Mouse (Mus musculus): Measurements from ENCODE around the gene Creb1. TPM values are rescaled to one million over a fixed set of nuclear protein-coding genes. Genes with fewer than 3 reads are reported as not detected.
"Not testable (repeated sequence)": the region's sequence is repeated elsewhere in the genome, so short reads cannot be mapped to it uniquely, and the experiment has no call there.

Creb1 gene
- total RNA-seq, 2 experiments from 2014 or later, result 19.5 to 25.3 TPM

DNA sequence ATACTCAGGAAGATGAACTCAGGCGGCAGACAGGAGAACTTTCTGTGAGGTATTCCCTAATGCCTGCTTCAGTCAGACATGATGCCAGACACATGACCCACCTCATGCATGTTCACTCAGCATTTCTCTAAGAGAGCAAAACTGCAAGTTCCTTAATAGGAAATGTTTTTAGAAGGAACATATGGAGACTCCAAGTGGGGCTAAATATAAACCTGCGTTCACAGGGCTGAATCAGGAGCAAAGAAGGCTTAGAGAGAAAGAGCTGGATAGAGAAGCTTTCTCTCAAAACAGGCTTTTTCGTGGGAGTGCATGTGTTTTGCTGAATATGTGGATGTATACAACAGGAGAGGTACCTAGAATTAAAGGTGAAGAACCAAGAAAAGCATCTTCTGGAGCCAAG lies 100.8 kb downstream of the Creb1 start:
- no peak for TF ChIP-seq CTCF (IDR thresholded peaks at IDR 0.05)
- intact Hi-C loops (cut with DNase I), result no loop called here
- Histone ChIP-seq H3K4me3 (no peak overlapping the region), H3K27ac (no peak overlapping the region)
- no peak for DNase-seq

DNA sequence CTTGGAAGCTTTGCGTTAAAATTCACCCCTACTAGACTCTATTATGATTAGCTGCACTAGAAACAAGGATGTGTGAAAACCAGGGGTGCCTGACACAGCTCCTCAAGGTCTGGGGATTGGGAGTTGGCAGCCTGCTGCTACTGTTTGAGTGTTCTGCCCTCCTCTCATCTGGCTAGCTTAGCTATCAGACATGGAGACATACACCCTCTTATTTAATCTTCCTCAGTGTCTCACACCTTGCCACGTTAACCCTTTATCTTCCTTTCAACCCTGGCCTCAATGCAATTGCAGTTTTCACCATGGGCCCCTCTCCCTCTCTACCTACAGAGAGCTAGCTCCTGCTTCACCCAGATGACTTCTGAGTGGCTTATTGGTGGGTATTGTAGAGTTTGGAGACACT lies 103.2 kb downstream of the Creb1 start:
- DNase-seq, result no peak
- intact Hi-C loops (cut with DNase I), result no loop called here
- no peak for TF ChIP-seq CTCF (IDR thresholded peaks at IDR 0.05)
- no peak overlapping the region for H3K4me3 ChIP-seq
- H3K27ac ChIP-seq, result no peak overlapping the region

- H3K4me3 ChIP-seq, result no peak overlapping the region
- intact Hi-C loops (cut with DNase I), result no loop called here
- DNase-seq, result no peak
- TF ChIP-seq CTCF (IDR thresholded peaks at IDR 0.05), result no peak
- H3K27ac ChIP-seq, result no peak overlapping the region
Measured at GRCm38 (mm10) chr1:64639279-64639678, 106.8 kb downstream of the Creb1 start.

GRCm38 (mm10) chr1:64641069-64641468 lies 108.6 kb downstream of the Creb1 start:
- intact Hi-C loops (cut with DNase I), result no loop called here
- no peak for TF ChIP-seq CTCF (IDR thresholded peaks at IDR 0.05)
- Histone ChIP-seq H3K4me3 (no peak overlapping the region), H3K27ac (no peak overlapping the region)
- DNase-seq, result no peak

GRCm38 (mm10) chr1:64642541-64642940 lies 110.1 kb downstream of the Creb1 start:
- DNase-seq; H3K4me3 ChIP-seq; intact Hi-C loops (cut with DNase I); H3K27ac ChIP-seq: not testable (repeated sequence)

GRCm38 (mm10) chr1:64644513-64644912 lies 112.1 kb downstream of the Creb1 start:
- intact Hi-C loops (cut with DNase I), result no loop called here
- no peak for DNase-seq

DNA sequence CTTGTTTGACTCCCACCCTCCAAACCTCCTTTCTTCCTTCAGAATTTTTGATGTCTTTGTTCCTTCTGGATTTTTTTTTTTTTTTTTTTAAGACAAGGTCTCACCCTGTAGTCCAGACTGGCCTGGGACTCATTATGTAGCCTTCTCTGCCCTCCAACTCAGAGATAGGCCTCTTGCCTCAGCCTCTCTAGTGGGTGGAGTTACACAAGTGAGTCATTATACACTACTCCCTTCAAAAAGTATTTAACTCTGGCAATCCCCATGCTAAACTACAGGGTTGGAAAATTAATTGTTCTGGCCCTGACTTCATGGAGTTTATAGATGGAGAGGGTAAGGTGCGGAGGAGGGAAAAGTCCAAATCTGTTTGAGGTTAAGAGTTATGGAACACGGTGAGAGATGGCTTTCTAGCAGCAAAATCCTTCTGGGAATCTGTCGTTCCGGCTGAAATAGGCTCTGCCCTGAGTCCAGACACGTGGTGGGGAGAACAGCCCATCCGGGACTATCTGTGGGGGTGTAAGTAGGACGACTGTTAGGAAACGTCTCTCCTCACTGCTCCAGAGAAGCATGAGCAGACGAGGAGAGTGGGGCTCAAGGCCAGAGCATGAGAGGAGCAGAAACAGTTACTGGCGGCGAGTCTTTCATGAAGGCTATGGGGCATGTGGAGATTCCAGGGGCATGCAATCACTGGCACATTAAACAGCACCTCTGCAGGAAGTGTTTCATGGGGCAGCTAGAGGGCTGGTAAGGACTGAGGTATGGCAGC lies 117.1 kb downstream of the Creb1 start:
- Histone ChIP-seq H3K4me3 (no peak overlapping the region; the same call in 1 of the 2 replicates), H3K27ac (peak overlapping the region; percentile 51; the same call in 1 of the 2 replicates)
- TF ChIP-seq CTCF (IDR thresholded peaks at IDR 0.05), result no peak
- DNase-seq, result peak; percentile 23
- intact Hi-C loops (cut with DNase I), result no loop called here

More at GRCm38 (mm10) chr1:64644513-64644912, 112.1 kb downstream of the Creb1 start:
- no peak overlapping the region for H3K27ac ChIP-seq
- H3K4me3 ChIP-seq, result no peak overlapping the region
- no peak for TF ChIP-seq CTCF (IDR thresholded peaks at IDR 0.05)

GRCm38 (mm10) chr1:64653701-64654100 lies 121.3 kb downstream of the Creb1 start:
- no peak overlapping the region for H3K4me3 ChIP-seq
- intact Hi-C loops (cut with DNase I), result no loop called here
- TF ChIP-seq CTCF (IDR thresholded peaks at IDR 0.05), result no peak
- no peak for DNase-seq
- no peak overlapping the region for H3K27ac ChIP-seq

Other genes starting within 250 kb of the Creb1 start
- 10 to 100 TPM in 1 of 2 experiments, 1 to 10 TPM in 1; 8.1 to 10.6 TPM for gene Mettl21a, start 84.6 kb downstream of the Creb1 start, total RNA-seq (2021)
- gene Ccnyl1, start 157.8 kb downstream of the Creb1 start, total RNA-seq (2021), result 10 to 100 TPM; 19.7 to 20.5 TPM
- gene Fzd5, start 205.1 kb downstream of the Creb1 start, total RNA-seq (2021), result 1 to 10 TPM; 1.2 to 2.3 TPM